Mouse (Mus musculus): ENCODE results near the gene Fbln5.

Fbln5 gene

DNA sequence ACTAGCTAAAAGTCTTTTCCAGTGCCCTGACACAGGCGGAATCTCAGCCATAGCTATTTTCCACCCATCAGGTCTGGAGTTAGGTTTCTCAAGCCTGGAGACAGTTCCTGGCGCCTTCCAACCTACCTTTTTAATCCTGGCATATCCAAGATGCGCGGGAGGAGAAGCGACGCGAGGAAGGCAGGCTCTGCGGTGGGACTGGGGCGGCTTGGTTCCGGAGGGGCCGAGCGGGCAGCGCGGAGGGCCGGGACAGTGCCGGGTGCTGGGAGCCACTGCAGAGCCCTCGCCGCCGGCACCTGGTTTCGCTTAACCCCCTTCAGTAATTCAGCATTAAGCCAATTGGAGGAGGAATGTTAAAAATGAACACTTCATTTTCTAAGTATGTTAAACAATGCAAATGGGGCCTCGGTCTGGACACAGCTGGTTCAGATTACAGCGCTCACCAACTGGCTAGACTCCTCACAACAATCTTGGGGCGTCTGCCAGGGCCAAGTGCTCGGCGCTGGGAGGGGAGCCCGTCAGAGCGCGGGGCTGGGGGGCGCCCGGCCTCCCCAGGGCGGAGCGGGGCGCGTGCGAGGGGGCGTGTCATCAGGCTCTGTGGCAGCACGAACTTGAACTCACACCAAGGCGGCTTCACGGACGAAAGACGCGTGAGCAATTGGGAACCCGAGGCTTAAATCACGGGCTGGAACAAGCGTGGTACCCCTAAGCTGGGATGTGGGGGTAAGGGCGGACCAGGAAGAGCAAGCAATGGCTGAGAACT is at the start of gene Fbln5:
Fbln5 (minus strand) TSS at position 448 of the 763 bp plus-strand sequence.
- DNase-seq, result peak; percentile 79

DNA sequence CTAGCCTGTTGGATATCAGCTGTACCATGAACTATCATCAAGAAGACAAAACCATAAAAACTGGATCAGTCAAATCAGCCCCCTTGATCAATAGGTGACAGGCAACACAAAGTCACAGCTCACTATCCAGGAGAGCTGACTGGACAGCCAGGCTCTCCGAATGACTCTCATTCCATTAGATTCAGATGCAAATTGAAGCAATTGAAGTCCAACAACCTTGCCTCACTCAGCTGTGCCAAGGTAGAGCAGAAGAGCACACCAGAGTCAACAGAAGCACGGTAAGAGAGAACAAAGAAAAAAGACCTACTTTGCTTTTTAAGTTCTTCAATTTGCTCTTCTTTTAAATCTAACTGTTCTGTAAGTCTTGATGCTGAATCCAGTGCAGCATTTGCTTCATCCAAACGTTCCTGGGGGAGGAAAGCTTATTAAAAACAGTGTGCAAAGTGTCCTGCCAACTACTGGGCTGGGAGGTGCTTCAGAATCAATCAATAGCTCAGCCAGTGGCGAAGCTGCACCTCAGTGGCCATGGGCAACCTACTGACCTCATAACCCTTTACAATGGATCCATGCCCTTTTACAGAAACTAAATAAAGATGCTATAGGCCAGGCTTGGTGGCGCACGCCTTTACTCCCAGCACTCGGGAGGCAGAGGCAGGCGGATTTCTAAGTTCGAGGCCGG is 43.6 kb upstream of the Fbln5 start:
- DNase-seq, result no peak

DNA sequence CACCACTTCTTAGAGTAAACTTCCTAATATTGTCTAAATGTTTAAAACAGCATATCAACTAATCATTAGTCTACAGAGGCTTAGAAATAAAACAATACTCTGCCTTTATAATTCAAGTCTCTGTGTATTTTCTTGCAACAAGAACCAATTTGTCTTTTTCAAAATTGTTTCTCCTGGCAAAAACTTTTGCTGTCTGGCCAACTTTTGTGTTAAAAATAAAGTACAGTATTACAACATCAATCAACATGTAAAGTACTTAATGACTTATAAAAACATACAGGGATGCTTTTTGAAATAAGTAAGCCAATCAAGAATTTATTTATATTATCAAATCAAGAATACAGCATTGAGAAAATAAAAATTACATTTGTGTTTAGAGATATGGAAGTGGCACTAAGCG is 41.4 kb upstream of the Fbln5 start:
- DNase-seq, result no peak

DNA sequence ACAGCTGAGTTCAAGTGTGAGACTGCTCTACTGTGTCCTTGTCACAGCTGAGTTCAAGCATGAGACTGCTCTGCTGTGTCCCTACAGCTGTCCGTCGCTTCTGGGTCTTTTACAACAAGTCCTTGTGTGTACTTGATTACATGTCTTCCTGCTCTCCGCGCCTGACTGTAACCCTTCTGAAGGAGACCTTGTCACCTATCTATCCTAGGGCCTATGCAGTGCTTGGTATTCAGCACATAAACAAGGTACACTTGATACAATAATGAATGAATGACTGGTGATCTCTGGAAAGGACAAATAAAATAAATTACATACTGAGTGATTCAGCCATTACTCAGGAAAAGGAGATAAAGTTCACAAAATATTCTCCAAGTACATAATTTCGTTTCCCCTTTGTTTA is 39.2 kb upstream of the Fbln5 start:
- DNase-seq, result no peak

DNA sequence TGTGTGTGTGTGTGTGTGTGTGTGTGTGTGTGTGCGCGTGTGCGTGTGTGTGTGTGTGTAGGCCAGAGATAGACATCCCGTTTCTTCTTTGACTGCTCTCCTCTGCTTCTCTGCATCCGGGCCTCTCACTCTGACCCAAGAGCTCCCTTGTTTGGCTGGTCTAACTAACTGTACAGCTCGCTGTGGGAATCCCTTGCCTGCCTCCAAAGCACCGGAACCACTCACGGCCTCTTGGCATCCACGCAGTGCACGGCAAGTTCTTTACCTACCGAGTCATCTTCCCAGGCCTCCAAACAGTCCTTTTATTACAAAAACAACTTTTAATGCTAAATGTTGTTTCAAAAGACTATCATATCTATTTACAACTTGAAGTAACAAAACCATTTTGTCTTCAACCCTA is 35.5 kb upstream of the Fbln5 start:
- DNase-seq, result no peak

DNA sequence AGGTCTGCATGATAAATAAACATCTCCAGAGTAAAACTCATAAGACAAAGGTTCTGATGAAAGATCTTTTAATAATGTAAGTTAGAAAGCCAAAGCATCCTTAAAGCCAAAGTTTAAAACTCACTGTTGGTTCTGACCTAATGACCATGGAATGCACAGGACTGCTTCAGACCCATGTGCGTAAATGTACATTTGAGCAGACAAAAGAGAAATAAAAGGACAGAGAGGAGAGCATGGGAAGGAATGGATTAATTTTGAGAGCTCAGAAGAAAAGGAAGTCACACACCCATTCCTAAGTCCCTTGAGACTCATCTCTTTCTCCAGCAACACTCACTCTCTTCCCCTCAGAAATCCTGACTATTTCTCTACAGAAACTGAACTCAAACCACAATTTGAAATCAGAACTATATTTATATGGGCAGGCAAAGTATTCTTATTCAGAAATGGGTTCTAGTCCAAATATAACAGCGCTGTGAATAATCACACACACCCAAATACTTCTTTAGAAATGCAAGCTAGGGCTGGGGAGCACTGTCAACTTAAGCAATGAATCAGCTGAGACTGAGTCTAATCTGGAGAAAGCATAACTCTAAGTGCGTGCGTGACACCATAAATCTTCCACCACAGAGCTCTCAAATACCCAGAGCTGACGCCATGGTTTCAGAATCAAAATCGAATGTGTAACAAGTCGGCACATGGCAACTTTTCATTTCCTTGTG is 33.1 kb upstream of the Fbln5 start:
- no peak for DNase-seq

DNA sequence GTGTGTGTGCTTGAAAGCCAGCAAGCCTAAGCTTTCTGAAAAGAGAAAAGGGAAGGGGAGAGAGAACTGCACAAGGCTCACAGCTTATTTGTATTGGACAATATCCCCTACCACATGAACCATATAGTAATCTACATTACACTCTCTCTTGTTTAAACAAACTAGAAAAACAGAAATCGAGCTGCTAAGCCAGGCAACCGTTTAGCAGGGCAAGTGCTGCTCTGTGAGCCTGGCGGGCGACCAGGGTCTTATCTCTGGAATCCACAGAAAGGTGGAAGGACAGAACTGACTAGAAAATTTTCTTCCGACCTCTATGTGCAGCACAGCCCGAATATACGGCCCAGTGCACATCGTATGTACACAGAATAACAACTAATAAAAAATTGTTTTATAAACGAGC is 32.5 kb upstream of the Fbln5 start:
- no peak for DNase-seq

DNA sequence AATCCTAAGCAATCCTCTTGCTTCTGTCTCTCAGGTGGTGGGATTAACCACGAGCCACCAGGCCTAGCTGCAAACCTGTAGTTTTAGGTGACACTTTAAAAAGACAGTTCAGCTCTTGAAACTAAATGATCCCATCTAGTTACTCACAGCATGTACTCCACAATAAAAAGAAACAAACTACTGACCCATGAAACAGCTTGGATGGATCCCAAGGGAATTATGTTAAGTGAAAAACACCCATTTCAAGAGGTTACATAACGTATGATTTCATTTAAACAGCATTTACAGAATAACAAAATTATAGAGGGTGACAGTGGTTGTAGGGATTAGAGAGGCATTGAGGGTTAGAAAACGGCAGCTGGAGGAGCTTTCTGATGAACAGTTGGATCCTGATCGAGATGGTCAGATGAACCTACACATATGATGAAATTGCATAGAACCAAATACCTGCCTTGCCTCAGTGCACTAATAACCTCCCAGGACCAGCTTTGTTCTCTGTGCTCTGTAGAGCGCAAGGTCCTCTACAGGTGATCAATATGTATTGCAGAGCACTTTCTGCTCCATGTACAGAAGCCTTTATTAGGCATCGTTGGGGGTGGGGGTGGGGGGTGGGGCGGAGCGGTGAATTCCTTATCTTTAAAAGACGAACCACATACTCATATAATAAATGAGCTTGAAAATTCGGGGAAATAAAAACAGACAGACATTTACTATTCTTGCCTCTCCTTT is 17.9 kb upstream of the Fbln5 start:
- DNase-seq, result no peak

DNA sequence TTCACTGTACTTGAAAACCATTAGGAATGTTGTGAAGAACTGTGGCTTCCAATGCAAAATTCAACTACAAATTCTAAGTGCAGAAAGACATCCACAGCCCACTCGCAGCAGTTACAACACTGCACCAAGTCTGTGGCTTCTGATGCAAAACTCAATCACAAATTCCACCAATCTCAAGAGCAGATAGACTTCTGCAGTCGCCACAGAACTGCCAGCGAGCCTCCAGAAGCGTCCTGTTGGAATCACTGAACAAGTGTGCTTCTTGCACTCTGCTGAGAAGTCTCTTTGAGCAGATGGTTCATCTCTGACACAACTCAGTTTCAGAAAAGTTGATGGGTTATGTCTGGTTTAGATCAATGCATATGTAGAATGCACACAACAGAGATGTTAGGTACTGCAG is 15.9 kb upstream of the Fbln5 start:
- DNase-seq, result no peak

DNA sequence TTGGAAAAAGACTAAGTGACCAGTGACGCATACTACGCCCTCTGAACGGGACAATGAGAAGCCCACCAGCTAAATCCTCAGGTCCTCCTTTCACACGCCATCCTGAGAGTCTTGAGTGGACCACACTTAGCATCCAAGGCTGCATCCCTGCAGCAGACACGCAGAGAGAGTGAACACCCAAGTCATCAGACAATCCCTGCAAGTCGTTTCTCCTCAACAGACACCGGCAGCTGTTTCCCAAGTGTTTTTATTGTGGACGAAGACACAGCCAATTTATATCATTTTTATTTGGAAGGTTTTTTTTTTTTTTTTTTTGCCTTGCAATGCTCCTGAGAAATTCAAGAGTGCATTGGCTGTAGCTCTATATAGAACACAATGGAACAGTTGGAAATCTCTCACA is 14.9 kb upstream of the Fbln5 start:
- DNase-seq, result no peak

DNA sequence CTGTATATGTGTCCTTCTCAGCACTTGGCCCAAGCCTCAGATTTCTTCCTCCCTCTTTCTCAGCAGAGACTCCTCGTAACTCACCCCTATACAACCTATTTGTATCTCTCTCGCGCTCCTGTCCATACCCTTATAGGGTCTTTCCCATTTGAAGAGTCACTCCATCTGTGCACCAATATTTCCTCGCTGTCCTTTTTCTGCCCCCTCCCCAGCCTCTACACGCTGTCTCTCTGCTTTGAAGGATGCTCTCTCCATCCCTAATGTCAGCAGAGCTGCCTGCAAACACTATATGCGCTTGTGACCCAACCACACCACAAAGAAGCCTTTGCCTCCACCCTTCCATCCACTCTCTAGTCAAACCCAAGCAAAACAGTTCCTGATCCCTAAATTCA is 14.3 kb upstream of the Fbln5 start:
- DNase-seq, result no peak

DNA sequence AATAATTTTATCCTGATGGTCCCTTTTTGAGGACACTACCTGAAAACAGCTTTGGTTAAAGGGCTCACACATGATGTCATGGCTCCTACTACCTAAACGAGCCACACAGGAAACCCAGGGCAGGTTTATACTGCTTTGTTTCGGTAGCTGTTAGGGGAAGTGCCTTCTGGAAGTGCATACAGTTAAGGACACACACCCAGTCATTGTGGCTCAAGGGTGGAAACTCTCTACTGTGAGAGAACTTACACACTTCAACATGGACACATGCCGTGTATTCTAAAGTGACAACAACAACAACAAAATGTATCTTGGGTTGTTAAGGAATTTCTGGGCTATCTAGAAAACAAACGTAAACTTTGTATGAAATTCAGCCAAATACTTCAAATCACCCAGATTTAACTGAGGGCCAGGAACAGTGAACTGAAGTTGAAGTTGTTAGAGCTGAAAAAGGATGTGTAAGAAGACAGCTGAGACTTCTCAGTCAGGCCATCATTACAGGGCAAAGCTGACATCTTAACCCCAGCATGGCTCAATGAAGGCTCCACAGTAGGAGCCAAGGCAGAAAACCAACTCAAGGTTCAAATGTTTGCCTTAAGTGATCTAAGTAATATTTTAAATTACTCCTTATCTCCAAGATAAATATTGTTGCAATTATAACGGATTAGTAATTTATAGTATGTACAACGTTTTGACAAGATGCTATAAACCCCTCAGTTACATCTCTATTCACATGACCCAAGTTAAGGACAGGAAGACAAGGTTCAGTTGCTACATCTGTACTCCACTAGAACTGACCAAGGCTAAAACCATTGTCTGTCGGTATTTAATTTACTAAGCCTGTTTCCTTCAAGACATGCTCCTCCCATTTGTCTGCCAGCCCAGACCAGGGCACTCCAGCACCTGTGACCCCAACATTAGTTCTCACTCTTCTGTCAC is 13.6 kb upstream of the Fbln5 start:
- DNase-seq, result no peak

DNA sequence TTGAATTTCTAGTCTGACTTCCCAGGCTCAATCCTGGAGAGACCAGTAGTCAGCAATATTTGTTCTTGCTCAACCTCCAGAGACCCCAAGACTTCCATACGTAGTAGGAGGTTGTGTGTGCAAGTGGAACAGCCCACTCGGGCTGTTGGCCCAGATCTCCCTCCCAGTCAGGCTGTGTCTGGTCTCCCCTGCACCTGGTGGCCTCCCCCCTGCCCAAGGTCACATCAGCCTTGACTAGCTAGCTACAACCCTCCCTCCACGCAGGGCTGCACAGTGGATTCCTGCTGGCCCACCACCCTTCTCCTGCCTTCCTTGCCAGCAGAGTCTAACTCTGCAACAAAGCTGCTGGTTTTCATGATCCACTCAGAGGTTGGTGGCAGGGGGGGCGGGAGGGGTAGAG is 12.4 kb upstream of the Fbln5 start:
- no peak for DNase-seq

DNA sequence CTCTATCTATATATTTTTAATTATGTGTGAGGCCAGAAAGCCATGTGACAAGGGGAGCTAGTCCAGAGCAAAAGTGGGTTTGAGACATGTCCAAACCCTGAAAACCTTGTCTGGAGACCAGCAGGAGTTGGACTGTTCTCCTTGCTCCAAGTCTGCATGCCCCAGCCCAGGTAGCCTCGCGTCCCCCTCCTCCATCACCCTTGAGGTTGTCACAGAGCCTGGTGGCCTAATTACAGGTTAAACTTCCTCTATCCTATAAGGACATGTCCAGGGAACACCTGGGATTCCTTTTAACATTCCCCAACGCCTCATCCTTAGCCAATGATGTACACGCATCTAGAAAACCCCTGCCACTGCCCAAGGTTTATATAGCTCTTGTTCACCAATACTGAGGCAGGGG is 4.3 kb upstream of the Fbln5 start:
- DNase-seq, result no peak

DNA sequence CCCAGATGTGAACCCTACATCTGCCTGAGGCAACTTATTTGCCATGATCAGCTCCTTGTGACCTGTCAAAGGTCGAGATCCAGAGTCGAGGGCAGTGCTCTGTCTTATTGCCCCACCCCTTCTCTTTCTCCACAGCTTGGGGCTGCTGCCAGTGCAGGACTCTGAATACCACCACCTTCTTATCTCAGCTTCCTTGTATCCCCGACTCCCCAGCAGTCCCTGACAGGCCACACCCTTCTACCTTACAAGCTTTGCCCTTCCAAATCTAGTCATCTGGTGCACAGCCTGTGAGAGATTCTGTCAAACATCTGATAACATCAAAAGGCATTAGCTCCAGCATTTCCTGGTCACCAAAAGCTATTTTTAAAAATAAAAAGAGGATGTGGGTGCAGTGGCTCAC is 2.7 kb upstream of the Fbln5 start:
- no peak for DNase-seq

DNA sequence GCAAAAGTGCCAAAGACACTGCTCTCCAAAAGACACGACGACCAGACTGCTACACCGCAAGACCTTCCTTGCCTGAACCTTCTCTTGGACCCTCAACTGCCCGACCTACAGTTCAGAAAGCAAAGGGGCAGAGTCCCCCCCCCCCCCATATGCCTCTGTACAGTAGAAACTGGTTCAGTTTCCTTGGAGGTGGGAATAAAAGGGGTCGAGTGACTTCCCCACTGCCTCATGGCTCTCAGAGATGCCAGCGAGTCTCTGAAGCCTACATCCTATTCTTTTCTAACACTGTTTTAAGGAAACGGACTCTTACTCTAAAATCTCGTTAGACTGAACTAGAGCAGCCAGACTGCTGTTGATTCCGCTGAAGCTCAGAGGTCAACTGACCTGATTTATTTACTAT is 715 bp upstream of the Fbln5 start:
- no peak for DNase-seq

DNA sequence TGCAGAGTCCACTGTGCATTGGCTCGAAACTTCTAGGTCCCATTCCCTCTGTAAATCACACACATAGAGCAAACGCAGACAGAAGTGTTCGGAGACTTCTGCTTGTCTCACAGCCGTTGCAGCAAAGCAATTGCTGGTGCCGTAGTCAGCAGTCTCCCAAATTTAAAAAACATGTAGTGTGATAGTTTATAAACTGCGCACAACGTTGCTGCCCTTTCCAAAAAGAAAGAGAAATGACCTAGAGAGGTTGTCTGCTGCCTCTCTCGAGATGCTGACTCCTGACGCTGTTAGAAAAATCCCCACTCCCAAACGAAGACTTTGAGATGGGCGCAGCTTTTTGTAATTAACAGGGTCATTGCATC is 628 bp downstream of the Fbln5 start:
- DNase-seq, result no peak

DNA sequence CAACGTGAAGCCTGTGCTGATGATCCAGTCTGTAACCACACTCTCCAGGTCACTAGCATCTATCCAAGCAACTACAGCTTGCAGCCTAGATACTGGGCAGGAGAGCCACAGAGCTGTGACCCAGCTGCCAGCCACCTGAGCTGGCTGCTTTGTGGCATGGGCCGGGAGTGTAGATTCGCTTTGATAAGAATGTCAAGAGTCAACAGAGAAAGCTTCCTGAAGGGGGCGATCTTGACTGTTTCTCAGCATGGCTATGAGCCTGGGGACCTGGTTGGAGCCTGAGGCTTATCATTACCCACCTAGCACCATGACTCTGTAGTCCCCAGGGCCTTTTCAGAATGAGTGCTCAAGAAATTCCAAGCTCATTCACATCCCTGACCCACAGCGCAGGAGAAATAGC is 2.0 kb downstream of the Fbln5 start:
- peak; percentile 61 for DNase-seq

DNA sequence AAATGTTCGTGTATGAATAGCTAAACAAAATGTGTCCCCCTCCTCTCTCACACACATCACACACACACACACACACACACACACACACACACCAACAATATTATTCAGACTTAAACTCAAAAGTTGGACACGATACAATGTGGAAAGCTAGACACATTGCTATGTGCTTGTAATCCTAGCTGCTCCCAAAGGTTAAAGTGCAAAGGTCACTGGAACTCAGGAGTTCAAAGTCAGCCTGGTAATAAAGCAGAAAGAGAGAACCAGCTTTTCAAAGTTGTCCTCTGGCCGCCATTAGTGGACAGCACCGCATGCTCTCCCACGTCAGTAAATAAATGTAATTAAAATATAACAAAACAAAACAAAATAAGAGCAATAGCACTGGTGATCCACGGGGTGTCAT is 3.1 kb downstream of the Fbln5 start:
- DNase-seq, result no peak

DNA sequence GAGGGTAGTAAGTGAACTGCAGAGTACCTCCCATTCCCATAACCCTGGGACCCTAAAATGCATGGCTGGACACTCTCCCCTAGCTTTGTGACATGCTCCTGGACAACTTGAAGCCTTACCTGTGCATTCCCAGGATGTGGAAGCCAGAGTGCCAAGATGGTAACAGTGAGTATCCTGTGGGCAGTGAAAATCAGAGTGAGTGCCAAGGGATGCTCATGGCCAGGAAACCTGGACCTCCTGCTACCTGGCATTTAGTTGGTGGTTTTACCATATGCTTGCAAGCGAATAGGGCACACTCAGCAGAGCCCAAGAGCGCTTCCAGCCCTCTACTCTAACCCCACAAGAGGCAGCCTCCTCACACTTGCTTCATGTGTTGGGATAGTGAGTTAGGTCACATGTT is 4.4 kb downstream of the Fbln5 start:
- DNase-seq, result no peak

DNA sequence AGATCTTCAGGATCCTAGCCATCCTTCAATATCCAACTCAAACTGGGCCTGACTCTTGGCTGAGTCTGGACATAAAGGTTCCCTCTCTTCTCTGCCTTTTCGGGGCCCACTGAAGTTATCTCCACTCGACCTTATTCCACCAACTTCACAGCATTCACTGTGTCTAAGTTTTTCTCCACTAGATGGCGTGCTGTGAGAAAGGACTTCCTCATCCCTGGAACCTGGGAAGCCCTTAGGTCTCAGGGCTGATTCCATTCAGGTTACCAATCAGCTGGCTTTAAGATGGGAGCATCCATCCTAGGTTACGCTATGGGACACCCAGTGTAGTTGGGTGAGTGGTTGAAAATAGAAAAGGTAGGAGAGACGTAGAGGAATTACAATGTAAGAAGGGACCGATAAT is 7.7 kb downstream of the Fbln5 start:
- peak; percentile 51 for DNase-seq

DNA sequence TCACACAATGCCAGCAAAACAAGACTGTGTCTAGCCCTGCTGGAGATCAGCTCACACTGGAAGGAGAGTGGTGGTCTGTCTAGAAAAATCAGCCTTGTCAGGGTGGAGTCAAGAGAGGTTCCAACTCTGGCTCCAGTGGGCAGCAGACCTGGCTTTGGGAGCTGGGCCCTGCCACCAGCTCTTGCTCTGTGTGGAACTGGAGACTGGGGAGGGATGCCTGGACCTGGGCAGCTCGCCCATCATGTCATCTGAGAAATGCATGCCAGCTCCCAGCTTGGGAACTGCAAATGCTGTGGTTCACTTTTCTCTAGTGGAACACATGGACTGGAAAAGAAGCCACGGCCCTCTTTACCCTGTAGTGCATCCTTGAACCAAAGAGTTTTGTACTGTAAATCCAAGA is 8.3 kb downstream of the Fbln5 start:
- DNase-seq, result no peak
